Mouse (Mus musculus): Measurements from ENCODE around the gene Glb1l2. TPM values are rescaled to one million over a fixed set of nuclear protein-coding genes. Genes with fewer than 3 reads are reported as not detected.

The Glb1l2 gene
- polyA plus RNA-seq (2014; fragmentation: Nextera tagmentation; extraction: Ambion mirVana): 5.3 and 5.8 TPM in 2 replicates

DNA sequence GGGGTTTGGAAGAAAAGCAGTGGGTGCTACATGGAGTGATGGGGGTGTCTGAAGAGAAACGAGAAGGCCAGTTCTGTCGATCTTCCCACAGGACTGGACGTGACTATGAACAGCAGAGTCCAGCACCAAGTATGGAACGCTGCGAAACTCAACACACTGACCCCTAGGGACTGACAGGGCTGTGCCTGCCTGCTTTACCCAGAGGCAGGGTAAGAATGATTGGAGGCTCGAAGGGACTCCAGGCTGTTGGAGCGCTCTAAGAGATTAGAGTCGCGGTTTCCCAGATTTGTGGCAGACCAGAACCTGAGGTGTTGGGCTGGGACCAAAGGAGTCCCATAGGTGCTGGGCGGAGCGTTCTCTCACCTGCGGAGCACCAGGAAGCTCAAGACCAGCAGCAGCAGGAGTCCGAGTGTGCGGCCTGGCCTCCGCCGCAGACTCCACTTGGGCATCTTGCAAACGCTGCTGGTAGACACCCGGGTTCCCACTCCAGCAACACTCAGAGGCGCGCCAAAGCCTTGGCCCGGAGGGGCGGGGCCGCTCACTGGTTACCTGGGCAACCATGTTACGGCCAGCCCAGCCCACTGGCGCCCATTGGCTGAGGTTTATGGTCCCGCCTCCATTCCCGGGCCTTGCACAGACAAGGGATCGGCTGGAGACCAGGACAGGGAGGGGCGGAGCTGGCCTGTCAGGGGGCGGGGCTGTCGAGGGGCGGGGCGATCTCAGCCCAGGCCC is at the start of gene Glb1l2:
TSS of gene Glb1l2 (minus strand) at position 534 of the 732 bp plus-strand sequence.
- no peaks in the 10 kb centered on the region for H3K27me3 ChIP-seq (ENCODE audit: control insufficient read depth, insufficient read depth, low read length)
- H3K4me2 ChIP-seq (ENCODE audit: low read depth, low read length, severe bottlenecking): peak within 1 kb of the TSS; percentile 79
- H3K4me3 ChIP-seq (ENCODE audit: low read depth, low read length): peak within 1 kb of the TSS; percentile 43
- ATAC-seq (replicated peaks; ENCODE audit: low FRiP score): peak; percentile 100
- WGBS: 2% methylated on average over 33 of the region's 33 CpGs
- DNase-seq (ENCODE audit: low spot score): peak; percentile 98
- H3K36me3 ChIP-seq (ENCODE audit: control insufficient read depth, insufficient read depth, low read length): no peaks in the 10 kb centered on the region
- no peaks in the 10 kb centered on the region; the same call in 1 of the 2 replicates for H3K4me1 ChIP-seq (replicated peaks; ENCODE audit: control insufficient read depth, insufficient read depth, low read length)
- H3K9ac ChIP-seq (ENCODE audit: low read length): peak within 1 kb of the TSS; percentile 66
- H3K27ac ChIP-seq (ENCODE audit: low read depth, low read length): peak within 1 kb of the TSS; percentile 46; the same call in 1 of the 2 replicates
- no peaks in the 10 kb centered on the region for H3K9me3 ChIP-seq (ENCODE audit: control insufficient read depth, low read length)

DNA sequence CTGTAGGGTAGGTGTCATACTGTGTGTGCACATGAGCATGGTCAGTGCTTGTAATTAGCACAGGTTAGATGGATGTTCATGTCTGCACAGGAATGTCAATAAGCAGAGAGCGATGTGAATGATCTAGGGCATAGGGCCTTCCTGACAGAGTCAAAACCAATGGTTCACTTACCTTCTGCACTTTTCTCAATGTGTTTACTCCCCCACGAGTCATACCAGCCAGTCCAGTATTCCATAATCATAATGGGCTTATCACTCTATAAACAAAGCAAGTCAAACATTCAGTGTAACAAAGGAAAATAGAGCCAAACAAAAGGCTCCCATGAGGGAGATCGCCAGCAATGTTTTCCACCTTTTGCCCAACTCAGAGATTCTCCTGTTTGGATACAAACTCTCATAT is 24.8 kb upstream of the Glb1l2 start:
- Histone ChIP-seq H3K27me3 (ENCODE audit: control insufficient read depth, insufficient read depth, low read length) (no peaks in the 10 kb centered on the region), H3K36me3 (ENCODE audit: control insufficient read depth, insufficient read depth, low read length) (no peaks in the 10 kb centered on the region), H3K27ac (ENCODE audit: low read depth, low read length) (no peak overlapping the region), H3K9ac (ENCODE audit: low read length) (no peak overlapping the region), H3K4me1 (replicated peaks; ENCODE audit: control insufficient read depth, insufficient read depth, low read length) (no peaks in the 10 kb centered on the region), H3K4me3 (ENCODE audit: low read depth, low read length) (no peak overlapping the region), H3K4me2 (ENCODE audit: low read depth, low read length, severe bottlenecking) (no peak overlapping the region), H3K9me3 (ENCODE audit: control insufficient read depth, low read length) (no peaks in the 10 kb centered on the region)
- ATAC-seq (replicated peaks; ENCODE audit: low FRiP score): no peak
- DNase-seq (ENCODE audit: low spot score): no peak
- 86% methylated on average over 3 of the region's 3 CpGs for WGBS

DNA sequence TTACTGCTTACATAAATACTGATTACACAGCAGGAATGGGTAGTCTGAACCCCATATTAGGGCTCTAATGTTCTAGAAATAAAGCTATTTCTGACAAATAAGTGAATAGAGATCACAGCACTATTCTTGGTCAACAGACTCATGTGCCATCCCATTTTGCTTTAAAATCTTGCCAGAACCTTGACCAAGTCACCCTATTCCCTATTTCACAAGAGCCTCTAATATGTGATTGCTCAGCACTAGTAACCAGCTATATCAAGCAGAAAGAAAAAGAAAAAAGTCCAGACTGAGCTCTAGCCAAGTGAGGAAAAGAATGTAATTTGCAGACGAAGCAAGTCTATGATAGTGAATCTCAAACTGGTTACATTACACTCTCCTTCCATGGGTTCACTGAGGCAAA is 13.7 kb upstream of the Glb1l2 start:
- no peaks in the 10 kb centered on the region for H3K9me3 ChIP-seq (ENCODE audit: control insufficient read depth, low read length)
- DNase-seq (ENCODE audit: low spot score) (no peak), ATAC-seq (replicated peaks; ENCODE audit: low FRiP score) (no peak)
- H3K27me3 ChIP-seq (ENCODE audit: control insufficient read depth, insufficient read depth, low read length): no peaks in the 10 kb centered on the region
- H3K27ac ChIP-seq (ENCODE audit: low read depth, low read length): no peak overlapping the region
- no peak overlapping the region for H3K4me3 ChIP-seq (ENCODE audit: low read depth, low read length)
- WGBS: 74% methylated on average over 1 of the region's 1 CpGs
- no peaks in the 10 kb centered on the region for H3K36me3 ChIP-seq (ENCODE audit: control insufficient read depth, insufficient read depth, low read length)
- H3K4me1 ChIP-seq (replicated peaks; ENCODE audit: control insufficient read depth, insufficient read depth, low read length): no peaks in the 10 kb centered on the region
- H3K4me2 ChIP-seq (ENCODE audit: low read depth, low read length, severe bottlenecking): no peak overlapping the region
- no peak overlapping the region for H3K9ac ChIP-seq (ENCODE audit: low read length)

DNA sequence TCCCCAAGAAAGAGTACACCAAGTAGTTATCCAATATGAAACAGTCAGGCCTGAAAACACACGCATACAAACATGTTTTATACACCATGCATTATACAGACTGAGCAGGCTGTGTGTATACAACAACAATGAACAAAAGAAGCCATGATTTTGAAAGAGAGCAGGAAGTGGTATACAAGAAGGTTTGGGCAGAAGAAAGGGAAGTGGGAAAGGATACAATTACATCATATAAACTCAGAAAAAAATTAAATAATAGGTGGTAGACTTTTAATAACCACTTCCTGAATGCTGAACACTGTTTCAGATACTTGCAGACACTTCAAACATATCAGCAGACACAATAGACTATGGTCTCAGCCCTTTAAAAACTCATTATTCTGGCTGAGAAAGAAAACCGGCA is 2.5 kb upstream of the Glb1l2 start:
- Histone ChIP-seq H3K9me3 (ENCODE audit: control insufficient read depth, low read length) (no peaks in the 10 kb centered on the region), H3K36me3 (ENCODE audit: control insufficient read depth, insufficient read depth, low read length) (no peaks in the 10 kb centered on the region), H3K4me2 (ENCODE audit: low read depth, low read length, severe bottlenecking) (no peak overlapping the region), H3K27me3 (ENCODE audit: control insufficient read depth, insufficient read depth, low read length) (no peaks in the 10 kb centered on the region), H3K4me3 (ENCODE audit: low read depth, low read length) (no peak overlapping the region), H3K9ac (ENCODE audit: low read length) (no peak overlapping the region), H3K4me1 (replicated peaks; ENCODE audit: control insufficient read depth, insufficient read depth, low read length) (no peaks in the 10 kb centered on the region; the same call in 1 of the 2 replicates), H3K27ac (ENCODE audit: low read depth, low read length) (no peak overlapping the region)
- 86% methylated on average over 2 of the region's 2 CpGs for WGBS
- ATAC-seq (replicated peaks; ENCODE audit: low FRiP score) (no peak), DNase-seq (ENCODE audit: low spot score) (no peak)

DNA sequence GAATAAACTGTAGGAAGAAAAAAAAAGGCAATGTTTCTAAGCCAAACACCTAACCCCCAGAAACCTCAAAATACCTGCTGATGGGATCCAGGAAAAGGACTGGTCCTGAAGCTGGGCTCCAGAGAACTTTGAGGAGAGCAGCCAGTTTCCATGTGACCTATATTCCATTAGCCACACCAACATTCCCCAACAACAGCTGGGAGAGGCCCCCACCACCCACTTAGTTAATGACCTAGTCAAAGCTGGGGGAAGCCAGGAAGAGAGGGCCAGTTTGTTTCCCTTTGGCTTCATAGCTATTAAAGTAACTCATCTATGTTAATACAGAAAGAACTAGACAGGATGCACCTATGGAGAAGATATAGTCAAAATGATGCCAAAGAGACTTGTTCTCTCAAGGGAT is 1.9 kb downstream of the Glb1l2 start:
- no peak for DNase-seq (ENCODE audit: low spot score)
- H3K4me1 ChIP-seq (replicated peaks; ENCODE audit: control insufficient read depth, insufficient read depth, low read length): no peaks in the 10 kb centered on the region; the same call in 1 of the 2 replicates
- H3K36me3 ChIP-seq (ENCODE audit: control insufficient read depth, insufficient read depth, low read length): no peaks in the 10 kb centered on the region
- ATAC-seq (replicated peaks; ENCODE audit: low FRiP score): no peak
- H3K27me3 ChIP-seq (ENCODE audit: control insufficient read depth, insufficient read depth, low read length): no peaks in the 10 kb centered on the region
- no peaks in the 10 kb centered on the region for H3K9me3 ChIP-seq (ENCODE audit: control insufficient read depth, low read length)
- H3K9ac ChIP-seq (ENCODE audit: low read length): no peak overlapping the region
- H3K4me3 ChIP-seq (ENCODE audit: low read depth, low read length): no peak overlapping the region
- no peak overlapping the region for H3K27ac ChIP-seq (ENCODE audit: low read depth, low read length)
- no peak overlapping the region for H3K4me2 ChIP-seq (ENCODE audit: low read depth, low read length, severe bottlenecking)

DNA sequence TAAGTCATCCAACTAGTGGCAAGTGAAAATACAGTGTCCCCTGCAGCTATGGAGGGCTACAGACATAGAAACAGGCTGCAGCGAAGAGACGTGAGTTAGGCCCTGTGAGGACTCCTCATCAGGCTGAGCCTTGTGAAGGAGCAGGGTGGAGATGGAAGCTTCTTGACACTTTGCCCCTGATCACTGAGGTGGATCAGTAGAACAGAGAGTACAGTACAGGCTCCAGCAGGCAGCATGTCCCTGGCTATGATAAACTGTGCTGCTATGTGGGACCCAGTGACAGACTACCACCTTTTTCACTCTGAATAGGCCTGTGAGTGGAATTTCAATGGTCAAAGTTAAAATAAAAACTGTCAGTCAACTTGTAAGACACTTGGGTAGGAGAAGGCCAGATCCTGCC is 5.9 kb downstream of the Glb1l2 start:
- no peak overlapping the region for H3K9ac ChIP-seq (ENCODE audit: low read length)
- no peaks in the 10 kb centered on the region for H3K9me3 ChIP-seq (ENCODE audit: control insufficient read depth, low read length)
- no peak overlapping the region for H3K27ac ChIP-seq (ENCODE audit: low read depth, low read length)
- no peak overlapping the region for H3K4me3 ChIP-seq (ENCODE audit: low read depth, low read length)
- no peak overlapping the region for H3K4me2 ChIP-seq (ENCODE audit: low read depth, low read length, severe bottlenecking)
- no peaks in the 10 kb centered on the region for H3K36me3 ChIP-seq (ENCODE audit: control insufficient read depth, insufficient read depth, low read length)
- no peak for ATAC-seq (replicated peaks; ENCODE audit: low FRiP score)
- no peak for DNase-seq (ENCODE audit: low spot score)
- no peaks in the 10 kb centered on the region for H3K27me3 ChIP-seq (ENCODE audit: control insufficient read depth, insufficient read depth, low read length)
- 93% methylated on average over 2 of the region's 2 CpGs for WGBS
- H3K4me1 ChIP-seq (replicated peaks; ENCODE audit: control insufficient read depth, insufficient read depth, low read length): no peaks in the 10 kb centered on the region; the same call in 1 of the 2 replicates

DNA sequence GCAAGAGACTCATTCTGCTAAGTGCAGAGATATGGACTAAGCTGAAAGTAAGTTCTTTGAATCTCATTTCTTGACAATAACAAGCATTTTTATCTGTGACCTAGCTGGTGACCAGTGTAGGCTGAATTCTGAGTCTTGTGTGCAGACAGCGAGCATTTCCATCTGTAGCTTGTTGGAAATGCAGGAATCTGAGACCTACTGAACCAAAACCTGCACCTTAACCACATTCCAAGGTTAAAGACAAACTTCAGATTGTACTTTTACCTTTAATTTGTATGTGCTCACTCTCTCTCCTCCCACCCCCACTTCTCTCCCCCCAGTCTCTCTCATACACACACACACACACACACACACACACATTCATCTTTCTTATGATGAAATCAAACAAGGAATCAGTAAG is 7.5 kb downstream of the Glb1l2 start:
- ATAC-seq (replicated peaks; ENCODE audit: low FRiP score) (no peak), DNase-seq (ENCODE audit: low spot score) (no peak)
- H3K27ac ChIP-seq (ENCODE audit: low read depth, low read length): no peak overlapping the region
- no peak overlapping the region for H3K4me3 ChIP-seq (ENCODE audit: low read depth, low read length)
- H3K4me2 ChIP-seq (ENCODE audit: low read depth, low read length, severe bottlenecking): no peak overlapping the region
- no peaks in the 10 kb centered on the region for H3K9me3 ChIP-seq (ENCODE audit: control insufficient read depth, low read length)
- H3K27me3 ChIP-seq (ENCODE audit: control insufficient read depth, insufficient read depth, low read length): no peaks in the 10 kb centered on the region
- 91% methylated on average over 1 of the region's 1 CpGs for WGBS
- H3K9ac ChIP-seq (ENCODE audit: low read length): no peak overlapping the region
- H3K36me3 ChIP-seq (ENCODE audit: control insufficient read depth, insufficient read depth, low read length): no peaks in the 10 kb centered on the region
- no peaks in the 10 kb centered on the region for H3K4me1 ChIP-seq (replicated peaks; ENCODE audit: control insufficient read depth, insufficient read depth, low read length)

DNA sequence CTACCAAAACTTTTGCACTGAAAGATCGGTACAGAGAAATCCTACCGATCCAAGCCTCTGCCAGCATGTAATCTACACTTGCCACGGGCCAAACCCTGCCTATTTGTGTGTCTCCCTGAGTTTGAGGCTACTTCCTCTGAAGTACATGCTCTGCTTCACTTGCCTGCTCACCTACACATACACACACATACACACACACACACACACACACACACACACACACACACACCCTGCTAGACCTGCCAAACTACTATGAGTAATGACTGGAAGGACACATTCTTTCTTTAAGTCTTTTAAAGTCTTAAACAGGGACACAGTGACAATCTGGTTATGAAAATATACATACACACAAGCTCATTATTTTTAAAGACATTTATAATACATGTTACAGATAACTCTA is 8.1 kb downstream of the Glb1l2 start:
- Histone ChIP-seq H3K9ac (ENCODE audit: low read length) (no peak overlapping the region), H3K4me3 (ENCODE audit: low read depth, low read length) (no peak overlapping the region), H3K9me3 (ENCODE audit: control insufficient read depth, low read length) (no peaks in the 10 kb centered on the region), H3K4me1 (replicated peaks; ENCODE audit: control insufficient read depth, insufficient read depth, low read length) (no peaks in the 10 kb centered on the region), H3K36me3 (ENCODE audit: control insufficient read depth, insufficient read depth, low read length) (no peaks in the 10 kb centered on the region), H3K4me2 (ENCODE audit: low read depth, low read length, severe bottlenecking) (no peak overlapping the region), H3K27ac (ENCODE audit: low read depth, low read length) (no peak overlapping the region), H3K27me3 (ENCODE audit: control insufficient read depth, insufficient read depth, low read length) (no peaks in the 10 kb centered on the region)
- DNase-seq (ENCODE audit: low spot score): no peak
- ATAC-seq (replicated peaks; ENCODE audit: low FRiP score): no peak
- 95% methylated on average over 3 of the region's 3 CpGs for WGBS

DNA sequence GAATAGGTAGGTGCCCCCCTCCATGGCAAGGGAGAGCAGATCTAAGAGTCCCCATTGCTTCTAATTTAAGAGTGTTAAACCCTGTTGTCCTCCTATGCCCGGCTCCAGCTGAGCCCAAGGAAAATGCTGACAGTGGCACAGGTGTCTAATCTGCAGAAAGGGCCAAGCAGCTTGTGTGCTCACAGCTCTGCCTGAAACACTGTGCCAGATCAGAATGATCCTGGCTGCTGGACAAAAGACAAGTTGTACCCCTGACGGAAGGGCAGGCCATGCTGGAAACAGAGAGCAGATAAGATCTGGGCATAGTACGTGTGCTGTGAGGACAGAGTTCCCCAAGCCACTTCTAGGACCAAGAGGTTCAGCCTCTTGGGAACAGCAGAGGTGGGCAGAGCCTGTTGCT is 13.4 kb downstream of the Glb1l2 start:
- Histone ChIP-seq H3K27ac (ENCODE audit: low read depth, low read length) (no peak overlapping the region), H3K9me3 (ENCODE audit: control insufficient read depth, low read length) (no peaks in the 10 kb centered on the region), H3K9ac (ENCODE audit: low read length) (no peak overlapping the region), H3K36me3 (ENCODE audit: control insufficient read depth, insufficient read depth, low read length) (no peaks in the 10 kb centered on the region), H3K27me3 (ENCODE audit: control insufficient read depth, insufficient read depth, low read length) (no peaks in the 10 kb centered on the region), H3K4me1 (replicated peaks; ENCODE audit: control insufficient read depth, insufficient read depth, low read length) (no peaks in the 10 kb centered on the region), H3K4me2 (ENCODE audit: low read depth, low read length, severe bottlenecking) (no peak overlapping the region), H3K4me3 (ENCODE audit: low read depth, low read length) (no peak overlapping the region)
- WGBS: 75% methylated on average over 3 of the region's 3 CpGs
- ATAC-seq (replicated peaks; ENCODE audit: low FRiP score) (no peak), DNase-seq (ENCODE audit: low spot score) (no peak)

Data from forebrain, embryonic 11.5 days (tissue).